Mouse (Mus musculus): Measurements from ENCODE around the gene Slfn14.
"Not testable (repeated sequence)": the region's sequence is repeated elsewhere in the genome, so short reads cannot be mapped to it uniquely, and the experiment has no call there.

The Slfn14 gene

GRCm38 (mm10) chr11:83286566-83286965 is at the start of gene Slfn14:
Gene Slfn14 (minus strand): TSS chr11:83286726.
- DNase-seq (ENCODE audit: low spot score), result no peak

- DNase-seq (ENCODE audit: low spot score), result no peak
These were observed 49.3 kb upstream of the Slfn14 start for GRCm38 (mm10) chr11:83335826-83336225.

GRCm38 (mm10) chr11:83327427-83327826 is 40.9 kb upstream of the Slfn14 start:
- DNase-seq (ENCODE audit: low spot score), result peak; percentile 27

GRCm38 (mm10) chr11:83326692-83327091 is 40.2 kb upstream of the Slfn14 start:
- not testable (repeated sequence) for DNase-seq (ENCODE audit: low spot score)

GRCm38 (mm10) chr11:83319048-83319447 is 32.5 kb upstream of the Slfn14 start:
- no peak for DNase-seq (ENCODE audit: low spot score)

- no peak for DNase-seq (ENCODE audit: low spot score)
These were observed 25.9 kb upstream of the Slfn14 start for GRCm38 (mm10) chr11:83312471-83312870.

- no peak for DNase-seq (ENCODE audit: low spot score)
These were observed 20.3 kb upstream of the Slfn14 start for GRCm38 (mm10) chr11:83306700-83307253.

GRCm38 (mm10) chr11:83304485-83304884 is 18.0 kb upstream of the Slfn14 start:
- DNase-seq (ENCODE audit: low spot score), result no peak

- no peak for DNase-seq (ENCODE audit: low spot score)
These were observed 17.2 kb upstream of the Slfn14 start for GRCm38 (mm10) chr11:83303751-83304150.

- DNase-seq (ENCODE audit: low spot score), result peak; percentile 92
These were observed 16.2 kb upstream of the Slfn14 start, which contains the start of gene Pex12 for GRCm38 (mm10) chr11:83302526-83303251. Gene Pex12 (minus strand): TSS chr11:83302586.

- no peak for DNase-seq (ENCODE audit: low spot score)
These were observed 15.6 kb upstream of the Slfn14 start for GRCm38 (mm10) chr11:83302124-83302523.

GRCm38 (mm10) chr11:83301431-83301831 is 14.9 kb upstream of the Slfn14 start:
- no peak for DNase-seq (ENCODE audit: low spot score)

GRCm38 (mm10) chr11:83299724-83300123 is 13.2 kb upstream of the Slfn14 start:
- no peak for DNase-seq (ENCODE audit: low spot score)

GRCm38 (mm10) chr11:83298225-83299195 is 12.0 kb upstream of the Slfn14 start, which contains the start of gene Ap2b1:
Gene Ap2b1 (plus strand): TSS chr11:83299024.
- peak; percentile 82 for DNase-seq (ENCODE audit: low spot score)

GRCm38 (mm10) chr11:83297816-83298215 is 11.3 kb upstream of the Slfn14 start:
- DNase-seq (ENCODE audit: low spot score), result no peak

- DNase-seq (ENCODE audit: low spot score), result no peak
These were observed 7.6 kb upstream of the Slfn14 start for GRCm38 (mm10) chr11:83294133-83294532.

- no peak for DNase-seq (ENCODE audit: low spot score)
These were observed 6.7 kb upstream of the Slfn14 start for GRCm38 (mm10) chr11:83293182-83293581.

GRCm38 (mm10) chr11:83292251-83292587 is 5.7 kb upstream of the Slfn14 start:
- no peak for DNase-seq (ENCODE audit: low spot score)

- DNase-seq (ENCODE audit: low spot score), result peak; percentile 85
These were observed 5.1 kb upstream of the Slfn14 start for GRCm38 (mm10) chr11:83291375-83292250.

GRCm38 (mm10) chr11:83289633-83290032 is 3.1 kb upstream of the Slfn14 start:
- DNase-seq (ENCODE audit: low spot score), result no peak

- no peak for DNase-seq (ENCODE audit: low spot score)
These were observed 2.5 kb upstream of the Slfn14 start for GRCm38 (mm10) chr11:83289036-83289435.

GRCm38 (mm10) chr11:83285627-83286026 is 899 bp downstream of the Slfn14 start:
- DNase-seq (ENCODE audit: low spot score), result no peak
